Mouse (Mus musculus): ENCODE data around the gene Nae1. TPM values are rescaled to one million over a fixed set of nuclear protein-coding genes. Genes with fewer than 3 reads are reported as not detected.

Gene Nae1
- polyA plus RNA-seq (2012; rRNA removed) = 3.4 and 5.2 TPM in 2 replicates

GRCm38 (mm10) chr8:104533971-104534778, at the start of gene Nae1, which contains the start of gene Car7:
Gene Nae1, minus strand, starts transcription at chr8:104534637.
Gene Car7, plus strand, starts transcription at chr8:104534689.

GRCm38 (mm10) chr8:104509061-104510006, 25.1 kb downstream of the Nae1 start, which contains the start of gene Terb1:
Gene Terb1, minus strand, starts transcription at chr8:104509910.

Other genes starting within 250 kb of the Nae1 start
- gene Cmtm2a, start 241.5 kb downstream of the Nae1 start, polyA plus RNA-seq (2012; rRNA removed) = 3.2 and 4.2 TPM in 2 replicates
- gene Gm45711, start 224.6 kb downstream of the Nae1 start, polyA plus RNA-seq (2012; rRNA removed) = 1.3 and 2.6 TPM in 2 replicates
- gene Cmtm1, start 224.5 kb downstream of the Nae1 start, polyA plus RNA-seq (2012; rRNA removed) = 0.07 and 0.14 TPM in 2 replicates
- not detected in 2 replicates for gene Gm11020, start 213.1 kb downstream of the Nae1 start, polyA plus RNA-seq (2012; rRNA removed)
- gene Cmtm2b, start 212.4 kb downstream of the Nae1 start, polyA plus RNA-seq (2012; rRNA removed) = 0.19 TPM in 1 of 2 replicates, not detected in the other
- gene Cmtm3, start 195.2 kb downstream of the Nae1 start, polyA plus RNA-seq (2012; rRNA removed) = 554 and 599 TPM in 2 replicates
- gene Cmtm4, start 138.8 kb downstream of the Nae1 start, polyA plus RNA-seq (2012; rRNA removed) = 18.6 and 19.0 TPM in 2 replicates
- 14.7 and 16.0 TPM in 2 replicates for gene Dync1li2, start 91.6 kb downstream of the Nae1 start, polyA plus RNA-seq (2012; rRNA removed)
- 0.13 and 0.15 TPM in 2 replicates for gene Terb1, start 24.7 kb downstream of the Nae1 start, polyA plus RNA-seq (2012; rRNA removed)
- 6.4 and 6.6 TPM in 2 replicates for gene Car7, start 52 bp upstream of the Nae1 start, polyA plus RNA-seq (2012; rRNA removed)
- gene Pdp2, start 56.8 kb upstream of the Nae1 start, polyA plus RNA-seq (2012; rRNA removed) = 6.2 and 6.5 TPM in 2 replicates
- gene Cdh16, start 89.8 kb upstream of the Nae1 start, polyA plus RNA-seq (2012; rRNA removed) = 7.8 and 11.6 TPM in 2 replicates
- 28.2 and 29.4 TPM in 2 replicates for gene Rrad, start 96.7 kb upstream of the Nae1 start, polyA plus RNA-seq (2012; rRNA removed)
- gene Ciao2b, start 107.3 kb upstream of the Nae1 start, polyA plus RNA-seq (2012; rRNA removed) = 35.4 and 51.4 TPM in 2 replicates
- gene Ces2a, start 199.4 kb upstream of the Nae1 start, polyA plus RNA-seq (2012; rRNA removed) = 11.4 and 18.0 TPM in 2 replicates